In the genomic region with DNA sequence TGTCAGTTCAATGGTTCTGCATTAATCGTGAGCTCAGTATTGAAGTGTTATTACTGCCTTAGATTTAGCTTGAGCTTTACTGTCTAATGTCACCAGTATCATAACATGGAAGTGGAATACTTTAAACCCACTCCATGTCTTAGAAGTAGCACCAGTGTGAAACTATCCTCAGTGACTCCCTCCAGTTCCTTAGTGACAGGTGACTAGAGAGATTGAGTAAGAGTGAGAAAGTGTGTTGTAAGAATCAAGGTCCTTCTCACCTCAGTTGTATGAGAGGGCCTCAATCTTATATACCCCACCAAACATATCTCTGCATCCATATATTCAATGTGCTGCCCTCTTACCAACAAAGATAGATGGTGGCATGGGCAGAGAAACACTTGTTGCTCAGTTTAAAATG, we compare ENCODE assay signal across 9 mouse cellular contexts.
"Had no signal": no experiment of that assay in that cellular context is flagged by ENCODE, and none has a peak within 500 bp of the region (broad histone marks: within the 10 kb centered on the region; RNA-seq: fewer than 3 reads in every experiment).

No protein-coding gene starts in this region.

- H3K27me3 ChIP-seq: stomach, embryonic 15.5 days had no signal

- H3K4me3 ChIP-seq: layer of hippocampus, adult 2 months; limb, embryonic 10.5 days; liver, embryonic 15.5 days; midbrain, embryonic 13.5 days; stomach, embryonic 15.5 days had no signal

- DNase-seq: lung, adult 2 months; thymus, adult 2 months; thymus, postnatal 25 days had no signal

- H3K4me1 ChIP-seq: midbrain, embryonic 13.5 days; stomach, embryonic 15.5 days had no signal

- H3K36me3 ChIP-seq: limb, embryonic 10.5 days; liver, embryonic 15.5 days; midbrain, embryonic 13.5 days; stomach, embryonic 15.5 days had no signal

- ATAC-seq: midbrain, embryonic 13.5 days had no signal

- H3K27ac ChIP-seq: layer of hippocampus, adult 2 months; limb, embryonic 10.5 days; liver, embryonic 15.5 days; macrophage; midbrain, embryonic 13.5 days; stomach, embryonic 15.5 days had no signal
